Mouse (Mus musculus) bone marrow, adult 2 months (tissue): ENCODE measurements around the gene Txndc15.

Experiments used
- CTCF ChIP-seq: fragments of 200-500 bp; IDR thresholded peaks from 2 replicates; pipeline ENCODE4 v1.5.1; 2011; ENCODE audit warnings: low read length, control low read depth; ENCODE audit not compliant: control insufficient read depth, insufficient read depth
- POLR2A ChIP-seq: fragments of 200-500 bp; IDR thresholded peaks from 2 replicates; pipeline ENCODE4 v1.6.1; 2011; ENCODE audit warnings: low read depth, mild to moderate bottlenecking, control low read depth, low read length, borderline replicate concordance; ENCODE audit not compliant: control insufficient read depth

- TF ChIP-seq CTCF: no peak
- TF ChIP-seq POLR2A: no peak
Measured at GRCm38 (mm10) chr13:55726598-55727119, 12.2 kb downstream of the Txndc15 start.
